8 mouse cellular contexts compared by ENCODE assay signal in genomic region chr14:30548131-30548720, GRCm38 (mm10). TPM values are rescaled to one million over a fixed set of nuclear protein-coding genes. Genes with fewer than 3 reads are reported as not detected.
DNase-seq lines count a peak whose midpoint lies in the region; ATAC-seq lines count a peak whose summit lies in the region.

TSS of gene Tkt (plus strand) at chr14:30548359.

- peaks cover 30% of the 10 kb centered on the region for H3K4me1 ChIP-seq in embryonic facial prominence, embryonic 13.5 days
- H3K4me1 ChIP-seq in intestine, embryonic 16.5 days (ENCODE audit: control insufficient read depth, insufficient read depth, low read length): peaks cover 18% of the 10 kb centered on the region

- H3K27me3 ChIP-seq in embryonic facial prominence, embryonic 13.5 days: no peaks in the 10 kb centered on the region
- no peaks in the 10 kb centered on the region for H3K27me3 ChIP-seq in intestine, embryonic 16.5 days (replicated peaks; ENCODE audit: control insufficient read depth, insufficient read depth, low read length)

- ATAC-seq in embryonic facial prominence, embryonic 13.5 days (ENCODE audit: insufficient number of reproducible peaks, insufficient read depth, low FRiP score, low TSS enrichment, low read depth): no peak
- peak; percentile 37 for ATAC-seq in intestine, embryonic 16.5 days
- ATAC-seq in megakaryocyte progenitor cell, adult 5-6 weeks (replicated peaks; ENCODE audit: poor library complexity): peak; percentile 30

- peak; percentile 35 to 72 for DNase-seq in spleen, postnatal 4 days (ENCODE audit: low spot score in 2 of 2)
- no peak for DNase-seq in spleen, postnatal 14 days (ENCODE audit: low spot score in 2 of 2)
- DNase-seq in gonadal fat pad, adult 2 months (ENCODE audit: low read depth): no peak
- peak; percentile 52 to 78 for DNase-seq in left cerebral cortex, postnatal 25 days (ENCODE audit: low spot score in 2 of 2)
- DNase-seq in right cerebral cortex, postnatal 36 days (ENCODE audit: low spot score in 2 of 2): peak; percentile 72 to 75

- intact Hi-C loops in left cerebral cortex, postnatal 25 days (cut with DNase I): no loop called here

- H3K4me3 ChIP-seq in embryonic facial prominence, embryonic 13.5 days: peak within 1 kb of the TSS; percentile 76
- peak within 1 kb of the TSS; percentile 72 for H3K4me3 ChIP-seq in intestine, embryonic 16.5 days (ENCODE audit: low read length)

- peak within 1 kb of the TSS; percentile 92 for H3K27ac ChIP-seq in embryonic facial prominence, embryonic 13.5 days
- peak within 1 kb of the TSS; percentile 95 for H3K27ac ChIP-seq in intestine, embryonic 16.5 days (ENCODE audit: low read length)

- H3K4me2 ChIP-seq in embryonic facial prominence, embryonic 13.5 days: peak within 1 kb of the TSS; percentile 88
- H3K4me2 ChIP-seq in intestine, embryonic 16.5 days (ENCODE audit: low read depth, low read length): peak within 1 kb of the TSS; percentile 78

- 25% methylated on average over 8 of the region's 8 CpGs for WGBS in embryonic facial prominence, embryonic 13.5 days
- WGBS in intestine, embryonic 16.5 days: 34% methylated on average over 8 of the region's 8 CpGs

- H3K36me3 ChIP-seq in embryonic facial prominence, embryonic 13.5 days: peaks cover 4% of the 10 kb centered on the region; the same call in 1 of the 2 replicates
- H3K36me3 ChIP-seq in intestine, embryonic 16.5 days (ENCODE audit: control insufficient read depth, insufficient read depth, low read length): no peaks in the 10 kb centered on the region

- peak within 1 kb of the TSS; percentile 91 for H3K9ac ChIP-seq in embryonic facial prominence, embryonic 13.5 days
- H3K9ac ChIP-seq in intestine, embryonic 16.5 days (ENCODE audit: low read depth, low read length): peak within 1 kb of the TSS; percentile 93

- H3K9me3 ChIP-seq in embryonic facial prominence, embryonic 13.5 days: no peaks in the 10 kb centered on the region
- H3K9me3 ChIP-seq in intestine, embryonic 16.5 days (ENCODE audit: control insufficient read depth, low read length): no peaks in the 10 kb centered on the region

RNA-seq across cellular contexts. Expression of gene Tkt, which starts in this region (rescaled TPM):
- 220 and 242 TPM in 2 replicates for polyA plus RNA-seq in embryonic facial prominence, embryonic 13.5 days (2015; fragmentation: Nextera tagmentation; extraction: Ambion mirVana)
- polyA plus RNA-seq in gonadal fat pad, adult 2 months (2012; rRNA removed): 527 and 734 TPM in 2 replicates
- 393 and 411 TPM in 2 replicates for polyA plus RNA-seq in intestine, embryonic 16.5 days (2015; fragmentation: Nextera tagmentation; extraction: Ambion mirVana)
- 100 to 1,000 TPM; 156 to 169 TPM for total RNA-seq in left cerebral cortex, postnatal 25 days (2021)
- total RNA-seq in megakaryocyte progenitor cell, adult 5-6 weeks (2015): 220 and 295 TPM in 2 replicates
- 788 and 880 TPM in 2 replicates for total RNA-seq in megakaryocyte progenitor cell, adult 5-6 weeks (2017)

Comparison
In these comparisons a context has a peak if more than half of its experiments do, and no peak if none do; other contexts are left out.
1. DNase-seq: peak in spleen, postnatal 4 days (2 of 2), left cerebral cortex, postnatal 25 days (2 of 2) and right cerebral cortex, postnatal 36 days (2 of 2); none in spleen, postnatal 14 days (0 of 2) and gonadal fat pad, adult 2 months (single experiment).